Mouse (Mus musculus): Measurements from ENCODE around the gene Tnfrsf11a. TPM values are rescaled to one million over a fixed set of nuclear protein-coding genes. Genes with fewer than 3 reads are reported as not detected.
"Not testable (repeated sequence)": the region's sequence is repeated elsewhere in the genome, so short reads cannot be mapped to it uniquely, and the experiment has no call there.

Gene Tnfrsf11a
- 1 to 10 TPM; 7.9 to 8.7 TPM for total RNA-seq (2021)

DNA sequence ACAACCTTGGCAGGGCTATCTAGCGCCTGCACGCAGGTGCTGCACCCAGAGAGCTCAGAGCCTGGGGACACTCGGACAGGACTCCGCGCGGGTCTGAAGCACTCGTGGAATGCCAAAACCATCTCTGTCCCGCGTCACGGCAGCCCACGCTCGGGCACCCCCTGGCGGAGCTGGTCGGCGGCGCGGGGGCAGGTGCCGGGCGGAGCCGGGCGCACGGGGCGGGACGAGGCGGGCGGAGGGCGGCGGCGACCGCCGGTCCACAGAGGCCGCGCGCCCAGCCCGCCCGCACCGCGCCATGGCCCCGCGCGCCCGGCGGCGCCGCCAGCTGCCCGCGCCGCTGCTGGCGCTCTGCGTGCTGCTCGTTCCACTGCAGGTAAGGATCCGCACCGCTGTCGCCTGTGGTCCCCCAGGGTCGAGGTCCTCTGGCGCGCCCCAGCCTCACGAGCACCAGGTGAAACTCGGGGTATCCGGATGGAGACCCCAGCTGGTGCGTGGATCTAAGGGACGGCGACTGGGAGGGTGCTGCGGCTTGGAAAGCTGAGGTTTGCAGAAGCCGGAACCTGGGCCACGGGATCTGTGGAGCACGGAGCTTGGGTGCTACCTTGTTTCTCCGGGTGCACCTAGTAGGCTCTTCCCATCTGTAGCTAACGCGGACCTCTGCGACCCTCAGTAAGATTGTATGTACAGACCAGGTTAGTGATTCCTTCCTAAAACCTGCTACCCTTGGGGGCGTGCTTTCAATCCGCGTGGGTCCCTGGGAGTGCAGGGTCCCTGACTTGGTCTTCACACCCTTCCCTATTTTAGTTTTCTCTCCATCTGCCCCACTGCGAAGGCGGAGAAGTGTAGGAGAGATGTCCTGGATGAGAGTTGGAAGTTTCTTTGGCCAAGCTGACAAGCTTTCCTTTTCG is at the start of gene Tnfrsf11a:
Gene Tnfrsf11a (plus strand): TSS at position 262 of the 908 bp plus-strand sequence.
- intact Hi-C loops (cut with DNase I) = loop anchor here (5.0 kb wide), 2 partner anchors 38 to 212 kb away; partner anchors contain the start of gene Zcchc2
- peak; percentile 55 to 60 for DNase-seq (ENCODE audit: low spot score in 2 of 2)

DNA sequence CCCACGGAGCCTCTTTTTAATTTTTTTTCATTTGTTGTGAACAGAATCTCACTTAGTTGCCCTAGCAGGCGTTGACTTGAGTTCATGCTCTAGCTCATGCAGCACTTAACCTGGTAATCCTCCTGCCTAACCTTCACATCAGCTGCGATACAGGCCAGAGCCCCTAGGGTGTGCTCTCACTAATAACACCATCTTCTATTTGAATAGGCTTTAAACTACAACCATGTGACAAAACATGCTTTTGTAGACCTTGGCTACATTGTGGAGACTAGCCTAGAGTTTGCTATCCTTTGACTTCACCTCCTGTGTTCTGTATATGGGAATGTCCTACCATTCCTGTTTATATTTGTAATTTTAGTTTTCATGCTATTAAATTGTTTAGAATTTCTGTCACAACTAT is 45.2 kb upstream of the Tnfrsf11a start:
- no peak for DNase-seq (ENCODE audit: low spot score in 2 of 2)
- intact Hi-C loops (cut with DNase I) = no loop called here

DNA sequence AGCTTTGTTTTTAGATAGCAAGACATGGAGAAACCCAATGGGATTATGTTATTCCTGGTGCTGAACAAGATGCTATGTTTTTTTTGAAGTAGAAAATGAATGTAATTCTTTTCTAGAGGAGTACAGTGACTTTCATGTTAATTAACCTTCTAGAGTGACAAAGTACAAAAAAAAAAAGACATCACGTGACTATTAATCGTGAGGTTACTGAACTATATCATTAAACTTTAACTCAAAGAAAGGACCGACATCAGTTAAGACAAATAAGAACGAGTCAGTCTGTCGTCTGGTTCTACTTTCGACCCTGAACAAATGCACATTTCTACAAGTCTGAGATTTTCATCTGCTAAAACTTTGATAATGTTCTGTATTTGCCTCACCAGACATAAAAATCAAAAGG is 42.2 kb upstream of the Tnfrsf11a start:
- DNase-seq (ENCODE audit: low spot score in 2 of 2) = no peak
- intact Hi-C loops (cut with DNase I) = no loop called here

DNA sequence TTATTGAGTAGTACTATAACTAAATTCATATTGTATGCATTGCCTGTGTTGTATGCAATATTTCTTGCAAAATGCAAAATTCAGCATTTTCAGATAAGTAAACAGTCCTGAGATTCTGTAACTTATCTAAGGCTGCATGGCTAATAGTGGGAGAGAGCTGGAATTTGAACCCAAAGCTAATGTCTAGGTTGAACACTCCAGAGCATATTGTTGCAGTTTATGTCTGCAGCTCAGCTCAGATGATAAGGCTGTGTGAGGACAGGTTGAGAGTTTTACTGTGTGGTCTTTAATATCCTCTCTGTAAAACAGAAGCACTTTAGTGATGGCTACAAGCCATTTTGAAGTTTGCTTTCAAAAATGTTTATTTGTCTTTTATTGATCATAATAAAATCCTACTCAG is 41.0 kb upstream of the Tnfrsf11a start:
- no peak for DNase-seq (ENCODE audit: low spot score in 2 of 2)
- intact Hi-C loops (cut with DNase I) = no loop called here

DNA sequence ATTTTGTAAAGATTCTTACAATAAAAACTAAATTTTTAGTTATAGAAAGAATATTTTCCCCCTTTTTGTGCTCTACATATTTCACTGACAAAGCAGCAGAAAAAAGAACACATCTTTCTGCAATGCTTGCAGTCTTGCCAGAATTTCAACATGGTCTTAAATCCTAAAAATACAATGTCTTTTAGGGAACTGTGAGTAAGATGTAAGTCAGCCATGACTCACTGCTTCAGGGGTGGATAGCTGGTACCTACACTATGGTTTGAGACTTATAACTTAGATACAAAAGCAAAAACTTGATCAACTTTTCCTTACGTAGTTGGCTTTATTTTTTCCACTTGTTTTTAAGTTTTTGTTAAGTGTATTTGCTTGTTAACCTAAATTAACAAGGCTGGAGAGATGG is 38.0 kb upstream of the Tnfrsf11a start:
- no peak for DNase-seq (ENCODE audit: low spot score in 2 of 2)
- intact Hi-C loops (cut with DNase I) = loop anchor here (5.0 to 10.0 kb wide), 2 partner anchors 40 to 252 kb away; partner anchors contain the start of genes Tnfrsf11a and Zcchc2

DNA sequence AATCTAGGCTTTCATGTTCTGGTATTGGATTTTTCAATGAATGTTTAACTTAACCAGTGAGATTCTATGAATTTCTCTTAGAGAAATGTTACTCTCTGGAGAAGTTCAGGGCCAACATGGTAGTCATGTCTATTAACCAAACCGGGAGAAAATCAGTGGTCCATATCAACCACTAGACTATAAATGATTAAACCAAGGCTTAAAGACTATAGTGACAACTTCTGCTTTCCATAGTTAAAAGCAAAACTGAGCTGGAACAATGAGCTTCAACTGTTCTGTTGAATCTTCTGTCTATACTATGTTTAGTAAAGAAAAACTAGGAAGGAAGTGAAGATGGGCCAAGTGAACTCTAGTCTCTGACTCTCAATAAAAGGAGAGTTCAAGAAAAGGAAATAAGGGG is 34.1 kb upstream of the Tnfrsf11a start:
- intact Hi-C loops (cut with DNase I) = loop anchor here (10.0 kb wide), 1 partner anchor 248 kb away; the partner anchor contains the start of gene Zcchc2

DNA sequence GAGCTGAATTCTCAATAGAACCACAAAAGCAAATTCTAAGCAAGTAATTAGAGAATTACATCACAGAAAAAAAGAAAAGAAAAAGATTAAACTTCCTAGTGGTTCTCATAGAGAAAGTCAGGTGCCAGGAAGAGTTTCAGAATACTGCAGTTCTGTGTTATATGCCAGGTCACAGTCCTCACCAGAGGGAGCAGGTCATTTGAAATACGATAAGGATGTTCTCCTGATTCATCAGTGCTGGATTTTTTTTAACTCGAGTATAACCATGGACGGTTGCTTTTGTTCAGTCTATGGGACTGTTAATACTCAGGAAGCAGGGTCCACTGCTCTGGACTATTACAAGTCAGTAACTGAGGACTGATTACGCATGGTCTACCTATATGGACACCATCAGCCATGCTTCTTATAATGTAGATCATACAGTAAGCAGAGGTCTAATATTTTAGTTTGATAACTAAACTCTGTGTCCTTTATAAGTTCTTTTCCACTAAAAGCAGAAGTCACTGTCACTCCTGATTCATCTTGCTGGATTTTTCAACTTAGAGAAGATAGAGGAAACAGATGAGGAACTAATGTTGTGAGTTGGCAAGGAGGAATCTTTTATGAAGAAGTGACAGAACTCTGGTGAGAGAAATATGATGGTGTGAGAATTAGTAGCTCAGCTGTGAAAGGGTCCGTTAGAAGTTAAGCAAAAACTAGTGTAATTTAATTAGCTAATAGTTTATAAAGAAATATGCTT is 33.5 kb upstream of the Tnfrsf11a start:
- intact Hi-C loops (cut with DNase I) = loop anchor here (10.0 kb wide), 1 partner anchor 248 kb away; the partner anchor contains the start of gene Zcchc2

More for the DNA sequence above, 34.1 kb upstream of the Tnfrsf11a start:
- DNase-seq (ENCODE audit: low spot score in 2 of 2) = no peak

DNA sequence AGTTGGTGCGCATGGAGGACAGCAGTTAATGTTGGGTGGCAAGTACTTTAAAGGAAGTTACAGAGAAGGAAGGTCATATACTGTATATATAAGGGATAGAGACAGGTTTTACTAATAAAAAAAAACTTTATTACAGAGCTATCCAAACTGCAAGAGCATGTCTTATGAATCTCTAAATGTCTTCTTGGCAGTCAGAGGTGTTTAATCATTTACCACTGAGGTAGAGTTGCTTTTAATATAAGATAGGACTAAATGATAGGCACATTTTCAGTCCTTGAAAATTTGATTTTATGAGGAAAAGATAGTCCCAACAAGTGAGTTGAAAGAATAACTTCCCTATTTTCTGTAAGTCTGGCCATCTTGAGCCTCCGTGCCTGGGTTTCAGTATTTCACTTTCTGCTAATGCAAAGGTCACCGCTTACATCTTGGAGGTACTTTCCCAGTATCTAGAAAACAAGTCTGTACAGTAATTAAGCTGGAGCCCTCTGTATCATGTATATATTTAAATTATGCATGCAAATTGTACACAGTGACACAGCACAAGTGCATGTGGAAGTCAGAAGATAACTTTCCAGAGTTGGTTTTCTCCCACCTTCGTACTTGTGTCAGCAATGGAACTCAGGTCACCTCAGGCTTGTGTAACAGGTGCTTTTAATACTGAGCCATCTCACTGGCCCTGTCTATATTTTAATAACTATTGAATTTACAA is 32.3 kb upstream of the Tnfrsf11a start:
- DNase-seq (ENCODE audit: low spot score in 2 of 2) = no peak
- intact Hi-C loops (cut with DNase I) = loop anchor here (10.0 kb wide), 1 partner anchor 247 kb away; the partner anchor contains the start of gene Zcchc2

More for the DNA sequence above, 33.5 kb upstream of the Tnfrsf11a start:
- DNase-seq (ENCODE audit: low spot score in 2 of 2) = no peak

DNA sequence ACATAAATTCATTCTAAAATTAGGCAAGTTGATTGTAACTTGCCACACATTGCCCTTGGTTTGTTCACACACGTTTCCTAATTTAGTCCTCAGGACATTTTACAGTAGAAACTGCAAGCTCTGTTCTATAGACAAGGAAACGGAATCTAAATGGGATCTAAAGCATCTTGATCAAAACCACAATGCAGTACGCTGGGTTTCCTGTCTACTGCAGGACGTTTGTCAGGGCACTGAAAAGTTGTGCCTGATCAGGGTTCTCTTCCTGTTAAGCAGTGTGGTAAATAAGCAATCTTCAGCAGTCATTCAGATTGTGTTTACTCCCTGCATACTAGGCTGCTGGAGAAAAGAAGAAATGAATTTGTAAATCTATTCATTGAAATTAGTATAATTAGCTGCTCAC is 28.3 kb upstream of the Tnfrsf11a start:
- intact Hi-C loops (cut with DNase I) = no loop called here
- DNase-seq (ENCODE audit: low spot score in 2 of 2) = no peak

DNA sequence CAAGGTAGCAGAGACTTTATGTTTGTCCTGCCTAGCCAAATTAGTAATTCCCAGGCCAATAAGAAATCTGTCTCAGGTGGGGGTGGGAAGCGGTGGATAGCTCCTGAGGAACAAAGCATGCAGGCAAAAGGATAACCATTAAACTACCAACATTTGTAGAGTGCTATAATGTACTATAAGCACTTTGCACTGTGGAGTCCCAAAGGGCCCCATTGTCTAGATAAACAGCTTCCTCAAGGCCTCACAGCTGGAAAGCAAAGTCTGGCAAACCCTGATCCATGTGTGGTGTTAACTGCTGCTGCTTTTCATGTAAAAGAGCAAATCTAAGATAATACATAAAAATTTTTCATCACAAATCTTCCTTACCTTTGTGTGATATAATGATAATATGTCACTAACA is 27.6 kb upstream of the Tnfrsf11a start:
- no peak for DNase-seq (ENCODE audit: low spot score in 2 of 2)
- intact Hi-C loops (cut with DNase I) = no loop called here

DNA sequence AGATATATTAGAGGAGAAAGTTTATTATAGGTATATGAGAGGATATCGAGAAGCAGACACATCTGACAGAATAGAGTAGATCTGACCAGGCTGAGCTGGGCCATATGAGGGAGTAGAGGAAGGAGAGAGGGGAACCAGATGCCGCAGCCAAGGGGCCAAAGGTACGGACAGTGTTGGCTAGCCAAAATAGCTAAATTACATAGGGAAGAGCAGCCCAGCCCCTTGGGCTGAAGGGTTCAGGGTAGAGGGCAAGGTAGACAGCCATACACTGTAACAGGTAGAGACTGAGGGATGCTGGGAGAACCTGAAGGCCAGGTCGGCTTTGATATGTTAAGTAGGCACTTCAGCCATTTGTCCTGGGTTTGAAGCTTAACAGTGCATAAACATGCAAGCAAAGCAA is 21.7 kb upstream of the Tnfrsf11a start:
- DNase-seq (ENCODE audit: low spot score in 2 of 2) = no peak
- intact Hi-C loops (cut with DNase I) = no loop called here

DNA sequence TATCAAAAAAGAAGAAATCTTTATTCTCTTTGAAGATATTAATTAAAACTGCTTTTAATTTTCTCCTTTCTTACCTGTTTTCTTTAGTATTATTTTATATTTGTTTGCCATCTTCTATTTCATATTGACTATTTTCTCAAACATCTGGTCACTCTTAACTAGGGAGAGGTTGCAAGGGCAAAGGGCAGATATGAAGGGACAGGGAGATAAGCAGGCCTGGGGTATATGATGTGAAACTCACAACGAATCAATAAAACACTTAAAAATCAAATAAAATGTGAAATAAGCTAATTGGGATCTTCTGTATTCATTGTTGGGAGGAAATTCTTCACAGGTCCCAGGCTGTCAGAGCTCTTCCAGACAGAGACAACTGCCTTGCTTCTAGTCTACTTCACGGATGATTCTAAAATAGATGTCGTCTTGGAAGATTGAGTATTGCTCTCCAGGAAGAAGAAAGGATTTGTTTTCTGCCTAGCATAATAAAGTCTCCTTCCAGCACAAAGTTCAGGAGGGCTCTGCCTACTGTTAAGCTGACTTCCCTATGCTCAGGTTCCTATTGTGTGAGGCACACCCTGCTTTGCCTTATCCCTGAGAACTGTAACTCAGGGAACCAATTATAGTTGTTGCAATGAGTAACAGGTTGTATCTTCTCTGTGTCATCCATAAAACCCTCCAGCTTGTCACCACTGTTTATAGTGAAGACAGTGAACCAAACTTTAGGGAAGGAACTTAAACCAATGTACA is 20.9 kb upstream of the Tnfrsf11a start:
- DNase-seq (ENCODE audit: low spot score in 2 of 2) = no peak
- intact Hi-C loops (cut with DNase I) = no loop called here

DNA sequence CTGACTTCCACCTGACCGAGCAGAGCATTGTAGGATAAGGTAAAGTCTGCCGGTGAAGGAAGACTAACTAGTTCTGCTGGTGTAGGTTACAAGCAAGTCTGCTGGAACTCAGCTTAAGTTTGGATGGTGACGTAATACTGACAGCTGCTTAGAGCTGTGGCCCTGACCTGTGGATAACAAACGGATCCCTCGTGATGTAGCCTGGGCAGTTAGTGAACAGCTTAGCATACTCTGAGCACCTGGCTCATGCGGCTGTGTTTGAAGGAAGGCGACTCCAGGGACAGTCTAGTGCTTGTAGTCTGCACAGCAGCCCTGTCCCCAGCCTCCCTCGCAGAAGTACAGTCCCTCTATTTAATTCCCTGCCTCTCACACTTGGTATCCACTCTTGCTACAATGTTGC is 14.9 kb upstream of the Tnfrsf11a start:
- no peak for DNase-seq (ENCODE audit: low spot score in 2 of 2)
- intact Hi-C loops (cut with DNase I) = no loop called here

DNA sequence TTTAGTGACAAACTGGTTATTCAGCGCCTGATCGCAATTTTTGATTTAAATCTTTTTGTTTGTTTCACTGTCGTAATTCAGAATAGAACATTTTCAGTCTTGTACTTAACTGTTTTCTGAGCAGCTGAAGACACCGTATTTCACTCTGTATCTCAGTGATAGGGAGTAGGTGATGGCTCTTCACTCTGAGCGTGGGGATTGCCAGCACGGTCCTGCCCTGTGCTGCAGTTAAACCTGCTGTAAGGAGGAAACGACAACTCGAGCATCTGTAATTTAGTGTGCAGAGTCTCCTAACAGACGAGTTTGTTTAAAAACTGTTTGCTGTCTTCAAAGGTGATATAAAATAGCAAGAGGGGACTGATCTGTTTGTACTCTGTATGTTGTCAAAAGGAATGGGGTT is 14.4 kb upstream of the Tnfrsf11a start:
- intact Hi-C loops (cut with DNase I); DNase-seq (ENCODE audit: low spot score in 2 of 2): not testable (repeated sequence)

DNA sequence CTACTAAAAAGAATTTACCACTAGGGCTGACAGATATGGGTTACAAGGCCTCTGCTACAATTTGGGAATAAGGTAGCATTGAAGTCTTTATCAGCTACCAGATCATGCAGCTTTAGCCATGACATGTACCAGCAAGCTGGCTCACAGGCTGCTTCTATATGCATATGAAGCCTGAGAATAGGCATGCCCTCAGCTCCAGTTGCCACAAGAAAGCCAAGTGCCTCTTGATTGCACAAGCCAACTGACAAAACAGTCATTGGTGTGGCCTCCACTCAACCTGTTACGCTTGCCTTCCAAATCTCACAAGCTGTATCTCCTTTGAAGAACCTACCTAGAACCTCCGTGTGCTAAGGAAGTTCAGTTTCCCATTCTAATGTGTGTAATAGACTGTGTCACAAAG is 12.1 kb upstream of the Tnfrsf11a start:
- DNase-seq (ENCODE audit: low spot score in 2 of 2) = no peak
- intact Hi-C loops (cut with DNase I) = no loop called here

DNA sequence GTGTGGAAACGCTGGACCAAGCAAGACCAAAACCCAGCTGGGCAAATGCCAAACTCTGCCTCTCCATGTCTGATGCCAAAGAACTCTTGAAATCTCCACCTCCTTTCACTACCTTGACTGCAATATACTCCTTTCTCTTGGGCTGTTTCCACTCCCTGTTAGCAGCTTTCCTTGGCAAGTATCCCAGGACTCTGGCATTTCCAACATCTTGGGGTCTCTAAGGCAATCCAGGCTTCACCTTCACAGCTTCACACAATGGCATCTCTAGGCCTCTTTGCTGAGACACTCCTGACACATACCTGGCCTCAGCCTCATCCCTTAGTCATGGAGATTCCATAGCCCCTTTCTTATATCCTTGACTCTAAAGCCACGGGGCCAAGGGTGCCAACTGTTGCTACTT is 9.8 kb upstream of the Tnfrsf11a start:
- DNase-seq (ENCODE audit: low spot score in 2 of 2) = no peak
- intact Hi-C loops (cut with DNase I) = no loop called here

DNA sequence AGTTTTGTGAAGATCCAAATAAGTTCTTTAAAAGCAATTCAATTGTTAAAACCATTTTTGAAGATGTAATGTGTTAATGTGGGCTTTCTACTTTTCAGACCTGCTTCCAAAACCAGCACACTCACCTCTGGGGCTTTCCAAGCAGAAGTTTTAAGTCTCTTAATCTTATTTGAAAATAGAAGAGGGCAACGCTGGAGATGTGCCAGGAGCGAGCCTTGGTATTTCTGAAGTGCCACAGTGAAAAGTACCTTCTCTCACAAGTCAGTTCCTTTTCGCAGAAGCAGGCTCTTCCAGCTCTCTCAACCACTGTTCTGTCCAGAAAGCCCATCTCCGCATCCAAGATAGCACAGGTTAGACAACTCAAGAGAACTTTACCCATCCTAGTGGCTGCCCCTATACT is 4.1 kb upstream of the Tnfrsf11a start:
- intact Hi-C loops (cut with DNase I) = no loop called here
- no peak for DNase-seq (ENCODE audit: low spot score in 2 of 2)

DNA sequence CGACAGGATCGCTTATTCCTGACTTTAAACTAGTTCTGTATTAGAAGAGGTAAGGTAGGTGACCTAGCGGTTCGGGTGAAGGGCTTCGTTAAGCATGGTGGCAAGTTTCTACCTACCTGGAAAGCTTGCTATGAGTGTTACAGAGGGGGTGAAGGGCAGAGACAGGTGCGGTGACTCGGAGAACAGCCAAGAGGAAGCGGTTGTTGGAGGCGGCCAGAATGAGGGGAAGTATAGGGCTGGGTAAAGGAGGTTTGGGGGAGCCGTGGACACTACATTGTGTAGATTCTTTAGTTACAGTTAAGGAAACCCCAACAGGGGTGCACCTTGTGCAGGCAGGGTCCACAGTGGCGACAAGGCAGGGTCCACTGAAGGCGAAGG is 450 bp upstream of the Tnfrsf11a start:
- DNase-seq (ENCODE audit: low spot score in 2 of 2) = no peak
- intact Hi-C loops (cut with DNase I) = loop anchor here (5.0 kb wide), 2 partner anchors 38 to 212 kb away; partner anchors contain the start of gene Zcchc2
